Mouse (Mus musculus) brain, embryonic 14.5 days (tissue): Measurements from ENCODE around the gene Ptprj. TPM values are rescaled to one million over a fixed set of nuclear protein-coding genes. Genes with fewer than 3 reads are reported as not detected.

Experiments
- DNase-seq: peaks from one replicate; pipeline ENCODE4 v3.0.0-alpha.2; 2011; ENCODE audit warnings: low read depth
- CTCF ChIP-seq: fragments of 200-500 bp; IDR thresholded peaks from 2 replicates; pipeline ENCODE4 v1.5.1; 2012; ENCODE audit warnings: inconsistent platforms, mild to moderate bottlenecking, moderate library complexity, borderline replicate concordance; ENCODE audit not compliant: insufficient read depth, insufficient read length; ENCODE audit errors: extremely low read depth
- POLR2A ChIP-seq: fragments of 200-500 bp; IDR thresholded peaks from 2 replicates; pipeline ENCODE4 v1.6.1; 2012; ENCODE audit warnings: mild to moderate bottlenecking, inconsistent platforms, borderline replicate concordance; ENCODE audit not compliant: poor library complexity, insufficient read depth, insufficient read length, severe bottlenecking; ENCODE audit errors: extremely low read depth
- polyA plus RNA-seq: library from polyadenylated mRNA; depleted of rRNA; stranded (reverse); fragments of >200 nt; gene quantifications from 2 replicates; pipeline ENCODE4 v1.2.3, GENCODE M21; 2012

Gene Ptprj
- polyA plus RNA-seq, 1 experiment = 11.7 TPM

DNA sequence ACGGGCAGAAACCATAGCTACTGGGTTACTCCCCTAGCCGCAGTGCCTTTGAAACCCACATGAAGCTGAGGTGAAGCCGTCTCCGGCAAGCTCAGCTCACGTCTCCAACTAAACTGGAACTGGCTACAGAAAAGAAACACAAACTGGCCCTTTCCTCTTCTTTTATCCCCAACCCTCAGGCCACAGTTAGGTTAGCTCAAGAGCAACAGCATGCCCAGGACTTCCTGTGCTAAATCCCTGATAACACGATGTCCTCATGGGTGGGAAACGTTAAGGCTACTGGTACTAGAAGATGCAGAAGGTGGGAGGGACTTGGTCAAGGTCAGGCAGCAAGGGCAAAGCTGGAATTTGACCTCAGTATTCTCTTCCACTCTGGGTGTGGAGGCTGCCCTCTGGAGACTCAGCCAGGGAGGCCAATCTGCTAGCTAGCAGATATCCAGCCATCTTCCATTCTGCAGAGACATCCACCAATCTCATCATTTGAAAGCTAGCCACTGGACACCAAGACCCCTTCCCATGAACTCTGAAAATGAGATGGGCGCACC is 18.2 kb downstream of the Ptprj start:
- DNase-seq = no peak
- TF ChIP-seq POLR2A (no peak), CTCF (no peak)

DNA sequence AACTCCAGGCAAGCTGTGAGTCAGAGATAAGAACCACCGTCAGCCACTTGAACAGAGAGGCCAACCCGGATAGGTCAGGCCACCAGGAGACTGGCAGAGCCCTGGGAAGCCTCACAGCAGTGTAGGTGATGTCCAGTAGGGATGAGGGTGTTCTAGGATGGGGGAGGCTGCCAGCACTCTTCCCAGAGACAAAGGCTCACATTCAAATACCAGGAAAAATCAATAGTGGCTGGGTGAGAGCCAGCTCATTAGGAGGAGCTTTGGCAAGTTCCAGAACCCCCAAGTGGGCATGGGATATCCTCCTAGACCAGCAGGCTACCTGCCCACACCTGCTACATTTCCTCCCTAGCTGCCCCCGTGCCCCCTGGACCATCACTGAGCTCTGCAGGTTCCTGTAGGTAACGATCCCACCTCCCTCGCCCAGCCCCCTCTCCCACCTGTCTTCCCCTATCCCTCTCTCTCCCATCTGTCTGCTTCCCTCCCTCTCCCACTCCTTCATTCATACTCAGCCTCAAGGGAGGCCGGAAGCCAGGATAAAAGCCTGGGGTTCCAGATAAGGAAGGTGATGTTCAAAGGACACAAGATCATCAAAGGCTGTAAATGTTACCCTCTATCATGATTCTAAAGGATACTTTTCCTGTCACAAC is 20.1 kb downstream of the Ptprj start:
- peak; percentile 56 for DNase-seq
- no peak for TF ChIP-seq POLR2A
- TF ChIP-seq CTCF = no peak

DNA sequence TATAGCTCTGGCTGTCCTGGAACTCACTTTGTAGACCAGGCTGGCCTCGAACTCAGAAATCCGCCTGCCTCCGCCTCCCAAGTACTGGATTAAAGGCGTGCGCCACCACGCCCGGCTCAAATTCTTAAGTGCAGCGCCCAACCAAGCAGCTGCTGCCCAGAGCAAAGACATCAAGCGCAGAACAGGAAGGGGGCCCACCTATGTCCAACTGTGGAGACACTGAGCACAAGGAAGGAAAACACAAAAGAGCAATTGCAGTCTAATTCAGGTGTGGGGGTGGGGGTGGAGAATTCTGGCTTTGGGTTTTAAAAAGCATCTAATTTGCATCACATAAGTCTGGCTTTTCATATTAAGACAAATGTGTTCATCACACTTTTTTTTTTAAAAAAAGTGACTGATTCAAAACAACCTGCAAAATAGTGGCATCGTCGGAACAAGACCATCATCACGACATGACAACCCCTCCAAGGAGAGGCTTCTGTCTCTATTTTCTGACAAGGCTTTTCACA is 20.7 kb downstream of the Ptprj start:
- TF ChIP-seq CTCF = no peak
- TF ChIP-seq POLR2A = no peak
- no peak for DNase-seq

DNA sequence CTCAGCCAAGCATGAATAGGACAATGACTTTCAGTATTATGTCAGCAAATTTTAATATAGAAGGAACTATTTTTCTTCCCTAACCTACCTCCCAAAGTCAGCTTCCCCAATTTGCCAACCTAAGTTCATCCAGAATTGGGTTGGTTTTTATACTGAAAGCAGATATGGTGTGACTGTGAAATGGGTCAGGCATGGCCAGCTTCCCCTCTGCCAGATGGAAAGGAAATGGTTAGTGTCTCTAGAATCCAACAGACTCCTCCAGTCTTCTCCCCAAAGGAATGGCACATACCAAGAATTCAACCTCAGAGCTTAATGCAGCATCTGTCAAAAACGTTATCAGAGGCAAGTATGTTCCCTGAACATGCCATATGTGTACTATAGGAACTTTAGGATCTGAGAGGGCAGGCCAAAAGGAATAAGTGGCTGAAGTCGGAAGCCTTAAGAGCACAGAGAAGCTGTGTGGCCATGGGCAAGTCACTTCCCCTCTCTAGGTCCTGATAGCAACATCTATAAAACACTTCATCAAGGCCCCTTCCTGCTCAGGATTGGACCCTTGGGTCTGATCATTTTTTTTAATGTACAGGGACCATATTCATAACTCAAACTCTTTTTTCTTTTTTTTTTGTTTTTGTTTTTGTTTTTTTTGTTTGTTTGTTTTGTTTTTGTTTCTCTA is 21.3 kb downstream of the Ptprj start:
- TF ChIP-seq POLR2A (no peak), CTCF (no peak)
- DNase-seq = no peak

DNA sequence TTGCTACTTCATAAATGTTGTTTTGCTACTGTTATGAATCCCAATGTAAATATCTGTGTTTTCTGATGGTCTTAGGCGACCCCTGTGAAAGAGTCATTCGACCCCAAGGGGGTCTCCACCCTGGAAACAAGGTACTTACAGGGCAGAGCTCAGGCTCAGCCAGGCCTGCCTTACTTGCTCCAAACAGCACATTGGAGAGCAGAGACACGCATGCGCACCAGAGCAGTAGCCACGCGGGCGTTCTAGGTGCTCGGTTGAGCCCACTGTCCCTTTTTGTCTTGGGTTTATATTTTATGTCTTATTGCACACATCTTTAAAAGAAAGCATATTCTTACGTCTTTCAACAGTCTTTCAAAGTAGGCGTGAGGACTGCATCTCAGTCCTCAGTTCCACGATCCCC is 22.1 kb downstream of the Ptprj start:
- DNase-seq = no peak
- TF ChIP-seq POLR2A = no peak
- no peak for TF ChIP-seq CTCF

DNA sequence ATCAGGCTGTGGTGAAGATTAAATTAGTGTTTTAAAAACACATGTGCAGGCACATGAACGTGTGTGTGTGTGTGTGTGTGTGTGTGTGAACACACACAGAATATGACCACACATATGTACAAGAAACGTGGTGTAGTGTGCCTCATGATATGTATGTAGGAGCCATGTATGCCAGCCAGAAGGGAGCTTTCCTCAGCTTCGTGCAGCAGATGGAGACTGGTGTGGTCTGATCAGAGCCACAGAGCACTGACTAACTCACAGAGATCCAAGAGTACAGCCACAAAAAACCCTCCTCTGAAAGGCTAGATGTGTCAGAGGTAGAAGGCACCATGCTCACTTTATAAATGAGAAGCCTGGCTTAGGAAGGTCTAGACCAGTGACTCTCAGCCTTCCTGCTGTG is 22.5 kb downstream of the Ptprj start:
- no peak for DNase-seq
- TF ChIP-seq CTCF = no peak
- TF ChIP-seq POLR2A = no peak

DNA sequence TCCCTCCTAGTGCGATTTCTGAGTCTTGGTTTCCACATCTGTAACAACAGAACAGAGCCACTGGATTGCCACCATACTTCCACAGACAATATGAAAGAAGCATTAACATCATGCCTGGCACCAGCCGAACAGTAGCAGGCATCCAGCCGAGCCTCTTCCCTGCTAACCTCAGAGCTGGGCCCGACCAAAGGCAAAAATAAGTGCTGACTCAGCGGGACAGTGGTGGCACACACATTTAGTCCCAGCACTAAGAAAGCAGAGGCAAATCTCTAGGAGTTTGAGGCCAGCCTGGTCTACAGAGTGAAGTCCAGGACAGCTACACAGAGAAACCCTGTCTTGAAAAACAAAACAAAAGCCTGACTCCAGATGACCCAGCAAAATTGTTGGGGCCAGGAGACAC is 24.7 kb downstream of the Ptprj start:
- TF ChIP-seq POLR2A (no peak), CTCF (no peak)
- no peak for DNase-seq

DNA sequence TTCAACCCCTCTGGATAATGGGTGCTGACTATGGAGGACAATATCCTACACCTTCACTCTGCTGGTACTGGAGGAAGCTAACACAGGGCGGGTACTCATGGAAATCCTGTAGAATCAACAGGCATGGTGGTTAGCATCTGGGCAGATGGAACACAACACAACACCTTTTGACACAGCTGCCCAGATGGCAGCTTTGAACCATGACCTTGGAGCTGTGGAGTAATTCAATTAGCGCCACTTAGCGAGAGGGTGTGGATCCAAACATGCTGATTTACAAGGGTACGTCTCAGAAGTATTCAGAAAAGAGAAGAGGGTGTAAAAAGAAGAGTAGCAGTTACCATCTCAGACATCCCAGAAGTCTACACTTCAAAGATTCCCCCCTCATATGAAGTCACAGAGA is 25.6 kb downstream of the Ptprj start:
- DNase-seq = no peak
- TF ChIP-seq POLR2A (no peak), CTCF (no peak)

DNA sequence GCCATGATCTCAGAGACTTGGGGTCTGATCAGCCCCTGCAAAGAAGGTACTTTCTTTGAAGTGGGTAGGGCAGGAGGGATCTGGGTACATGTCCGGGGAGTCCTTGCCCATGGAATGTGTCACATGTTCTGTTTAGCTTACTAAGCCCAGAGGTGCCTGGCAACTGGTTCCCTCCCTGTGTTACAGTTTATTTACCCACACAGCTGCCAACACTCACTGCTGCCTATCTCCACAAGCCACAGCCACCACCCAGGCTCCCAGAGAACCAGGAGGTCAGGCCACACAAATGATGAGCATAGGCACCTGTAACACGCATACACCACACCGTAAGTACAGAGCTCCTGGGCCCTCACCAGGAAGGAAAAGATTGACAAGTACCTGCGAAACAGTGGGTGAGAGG is 26.6 kb downstream of the Ptprj start:
- TF ChIP-seq CTCF (no peak), POLR2A (no peak)
- DNase-seq = no peak

DNA sequence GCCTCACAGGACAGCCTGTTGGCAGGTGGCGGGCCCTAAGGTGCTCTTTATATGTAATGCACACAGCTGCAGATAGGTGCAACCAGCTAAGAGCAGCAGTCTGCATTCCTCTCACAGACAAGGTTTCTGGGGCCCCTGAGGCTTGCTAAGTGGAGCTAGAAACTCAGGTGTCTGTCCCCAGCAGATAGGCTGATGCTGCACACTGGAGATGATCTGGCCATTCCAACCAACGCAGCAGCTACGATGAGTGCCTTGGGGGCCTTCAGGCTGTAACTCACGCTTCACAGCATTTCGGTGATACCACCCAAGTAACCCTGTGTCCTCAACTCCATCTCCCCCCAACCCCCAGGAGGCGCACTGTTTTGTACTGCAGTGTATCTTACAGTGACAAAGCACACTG is 29.8 kb downstream of the Ptprj start:
- no peak for DNase-seq
- TF ChIP-seq CTCF (no peak), POLR2A (no peak)

DNA sequence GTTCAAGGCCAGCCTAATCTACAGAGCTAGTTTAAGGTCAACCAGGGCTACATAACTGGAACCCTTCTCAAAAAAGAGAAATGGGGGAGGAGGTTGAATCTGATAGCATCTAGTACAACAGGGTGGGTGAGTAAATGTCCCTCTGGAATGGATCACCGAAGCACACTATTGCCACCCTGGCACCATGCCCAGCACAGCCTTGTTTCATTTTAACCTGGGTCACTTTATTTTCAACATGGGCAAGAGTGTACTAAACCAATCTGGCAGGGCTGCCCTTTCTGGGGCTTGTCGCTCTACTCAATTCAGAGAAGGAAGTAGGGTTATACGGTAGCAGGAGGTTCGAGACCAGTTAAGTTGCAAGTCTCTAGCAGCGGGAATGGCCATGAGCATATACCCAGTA is 31.9 kb downstream of the Ptprj start:
- no peak for TF ChIP-seq CTCF
- no peak for TF ChIP-seq POLR2A

DNA sequence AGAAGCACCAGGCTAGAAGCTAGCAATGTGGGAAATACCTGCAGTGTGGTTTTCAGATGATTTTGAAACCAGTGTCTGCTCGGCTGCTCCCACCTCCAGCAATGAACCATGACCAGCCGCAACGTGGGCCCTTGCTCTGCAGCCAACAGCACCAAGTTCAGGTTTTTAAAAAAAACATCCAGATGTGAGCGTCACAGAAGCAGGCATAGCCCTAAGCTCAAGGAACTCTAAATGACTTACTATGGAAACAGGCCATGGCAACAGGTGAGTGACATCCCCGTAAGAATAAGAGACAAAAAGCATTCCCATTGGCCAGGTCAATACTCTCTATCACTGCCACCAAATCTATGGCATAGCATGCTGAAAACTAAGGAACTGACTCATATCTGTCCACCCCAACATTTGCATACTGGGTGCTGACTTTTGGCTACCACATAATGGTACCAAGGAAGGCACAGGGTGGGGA is 33.3 kb downstream of the Ptprj start:
- TF ChIP-seq CTCF = no peak
- no peak for TF ChIP-seq POLR2A
- DNase-seq = no peak

More for the DNA sequence above, 31.9 kb downstream of the Ptprj start:
- no peak for DNase-seq

DNA sequence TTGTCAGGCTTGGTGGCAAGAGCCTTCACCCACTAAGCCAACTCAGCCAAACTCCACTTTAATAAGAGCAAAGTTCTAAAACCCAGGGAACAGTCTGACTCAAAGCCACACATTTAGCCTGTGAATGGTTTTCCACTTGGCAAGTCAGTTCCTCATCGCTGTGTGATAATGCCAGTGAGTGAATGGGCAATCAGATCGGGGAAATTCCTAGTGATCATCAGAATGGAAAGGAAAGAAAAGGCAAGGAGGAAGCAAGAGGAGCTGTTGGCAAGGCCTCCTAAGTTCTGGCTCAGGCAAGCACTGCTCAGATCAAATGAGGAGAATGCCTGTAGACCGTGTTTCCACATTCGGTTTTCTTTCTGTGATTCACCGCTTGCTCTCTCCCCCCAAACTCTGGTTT is 35.2 kb downstream of the Ptprj start:
- TF ChIP-seq POLR2A (no peak), CTCF (no peak)
- DNase-seq = peak; percentile 90
